Mouse (Mus musculus) kidney, postnatal 25 days (tissue): ENCODE data around the gene Ifna2.

Experiments used
- DNase-seq, 2 experiments: peaks; one replicate each; pipeline ENCODE4 v3.0.0; 2021; ENCODE audit warnings: mixed read lengths in 2 of 2

Ifna2 gene

DNA sequence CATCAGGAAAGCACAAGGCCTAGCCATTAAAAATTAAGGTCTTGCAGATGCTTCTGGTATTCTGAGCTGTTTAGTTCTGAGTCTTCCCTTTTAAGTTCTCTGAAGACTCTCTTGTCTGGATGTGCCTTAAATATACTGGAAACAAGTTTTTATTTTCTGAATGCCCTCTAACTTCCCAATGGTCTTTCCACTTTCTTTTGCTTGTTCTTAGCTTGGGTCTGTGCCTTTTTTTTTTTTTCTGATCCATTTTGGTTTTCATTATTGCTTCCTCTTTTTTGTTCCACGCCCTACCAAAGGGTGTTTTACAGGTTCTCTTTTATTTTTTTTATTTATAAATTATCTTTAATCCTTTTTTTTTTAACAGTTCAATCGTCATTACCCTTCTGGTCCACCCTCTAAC is 39.4 kb downstream of the Ifna2 start, which contains the start of gene Ifna13:
TSS of gene Ifna13 (minus strand) at position 101 of the 400 bp plus-strand sequence.
- DNase-seq = no peak

DNA sequence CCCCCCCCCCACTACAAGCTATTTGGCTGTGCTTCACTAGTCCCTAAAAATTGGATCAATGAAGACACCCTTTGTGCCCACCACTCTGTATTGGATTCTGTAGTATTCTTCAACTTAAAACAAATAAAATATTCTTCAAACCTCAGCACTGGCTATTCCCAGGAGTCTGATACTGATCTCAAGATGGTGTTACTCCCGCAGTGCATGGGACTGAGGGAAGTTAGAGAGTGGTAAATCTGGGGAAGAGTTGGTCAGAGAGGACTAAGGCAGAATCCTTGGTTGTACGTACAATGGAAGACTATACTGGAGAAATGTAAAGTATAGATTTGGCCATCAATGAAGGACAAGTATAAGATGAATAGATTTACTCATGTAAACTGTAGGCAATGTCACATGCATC is 41.2 kb downstream of the Ifna2 start:
- DNase-seq = no peak

DNA sequence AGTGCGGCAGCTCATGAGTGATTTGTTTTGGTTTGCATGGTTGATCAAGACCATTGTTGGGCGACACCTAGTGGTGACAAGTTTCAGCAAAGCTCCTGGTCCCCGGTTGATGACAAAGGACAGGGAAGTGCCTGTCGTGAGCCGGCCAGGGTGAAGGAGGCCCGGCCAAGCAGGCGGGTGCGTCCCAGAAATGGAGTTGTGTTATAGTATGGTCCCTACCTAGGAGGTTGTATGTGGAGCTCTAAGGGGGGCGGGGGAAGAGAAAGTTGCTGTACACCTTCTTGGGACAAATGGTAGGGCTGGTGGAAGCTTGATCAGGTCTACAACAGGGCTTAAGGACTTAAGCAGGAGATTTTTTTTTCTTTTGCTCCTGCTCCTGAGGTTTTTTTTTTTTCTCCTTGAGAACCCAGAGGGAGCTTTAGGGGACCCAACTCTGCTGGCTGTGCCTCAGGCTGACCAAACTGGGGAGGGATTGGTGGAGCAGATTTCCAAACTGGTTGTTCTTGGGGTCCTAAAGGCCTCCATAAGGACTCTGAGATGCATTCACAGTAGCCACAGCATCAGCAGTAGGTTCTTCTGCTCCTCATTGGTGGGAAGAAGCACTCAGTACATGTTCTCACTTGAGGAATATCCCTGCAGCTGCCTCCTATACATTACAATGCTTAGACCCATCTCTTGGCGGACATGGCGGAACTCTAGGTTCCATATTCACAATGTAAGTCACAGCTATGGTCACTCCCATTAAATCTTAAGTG is 42.5 kb downstream of the Ifna2 start:
- DNase-seq = peak; percentile 92 to 99

DNA sequence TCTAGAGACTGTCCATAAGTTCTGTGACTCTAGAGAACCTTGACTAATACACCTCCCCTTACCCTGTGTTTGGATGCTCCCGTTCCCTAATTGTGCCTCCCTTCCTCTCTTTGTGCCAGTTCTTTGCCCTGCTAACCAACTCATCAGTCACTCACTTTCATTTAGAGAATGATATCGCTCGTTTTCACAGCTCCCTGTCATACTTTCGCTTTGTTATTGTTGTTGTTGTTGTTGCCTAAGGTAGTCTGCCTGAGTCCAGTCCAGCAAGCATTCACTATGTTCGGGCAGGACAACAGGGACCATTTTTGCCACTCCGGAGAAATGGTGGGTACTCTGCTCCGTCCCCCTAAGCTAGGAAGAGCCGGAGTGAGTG is 43.0 kb downstream of the Ifna2 start:
- no peak for DNase-seq

DNA sequence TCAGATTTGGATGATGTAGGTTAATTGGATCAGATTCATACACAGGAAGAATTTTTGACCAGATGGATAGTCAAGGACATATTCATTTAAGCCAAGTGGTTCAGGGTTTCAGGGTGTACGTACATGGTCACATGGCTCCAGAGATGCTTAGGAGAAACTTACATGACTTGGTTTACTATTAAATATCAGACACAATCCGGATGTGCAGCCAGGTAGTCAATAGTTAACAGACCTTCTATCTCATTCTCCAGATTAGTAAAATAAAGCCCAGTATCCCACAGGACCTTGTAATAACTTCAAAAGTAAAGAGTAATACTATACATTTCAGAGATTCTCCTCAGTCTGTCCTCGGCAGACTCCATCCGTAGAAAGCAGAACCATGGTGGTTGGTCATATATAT is 49.4 kb downstream of the Ifna2 start, which contains the start of gene C87499:
TSS of gene C87499 (minus strand) at position 101 of the 400 bp plus-strand sequence.
- DNase-seq = no peak
